Mouse (Mus musculus): ENCODE measurements at regions not wholly inside any gene's neighbourhood (a gene's known extent, or its start where the extent isn't known, plus 50 kb on each side); places are given as distances from the start of the nearest gene placed in this dataset.
A peak's percentile ranks its signal among the peaks of the same experiment; 100 is the strongest.

GRCm38 (mm10) chr13:102504157-102504947 is 189.0 kb upstream of the Cd180 start:
- peak; percentile 37 for DNase-seq (ENCODE audit: low read depth, low spot score)

GRCm38 (mm10) chr13:102507226-102507625 is 186.1 kb upstream of the Cd180 start:
- DNase-seq (ENCODE audit: low read depth, low spot score) = peak; percentile 72

- no peak for DNase-seq (ENCODE audit: low read depth, low spot score)
These were observed 185.4 kb upstream of the Cd180 start for GRCm38 (mm10) chr13:102507916-102508315.

GRCm38 (mm10) chr13:102510733-102511279 is 182.6 kb upstream of the Cd180 start:
- no peak for DNase-seq (ENCODE audit: low read depth, low spot score)

GRCm38 (mm10) chr13:102518169-102518882 is 175.0 kb upstream of the Cd180 start:
- peak; percentile 55 for DNase-seq (ENCODE audit: low read depth, low spot score)

GRCm38 (mm10) chr13:102521427-102521826 is 171.9 kb upstream of the Cd180 start:
- DNase-seq (ENCODE audit: low read depth, low spot score) = peak; percentile 15

- no peak for DNase-seq (ENCODE audit: low read depth, low spot score)
These were observed 171.3 kb upstream of the Cd180 start for GRCm38 (mm10) chr13:102522080-102522479.

GRCm38 (mm10) chr13:102526621-102527140 is 166.7 kb upstream of the Cd180 start:
- DNase-seq (ENCODE audit: low read depth, low spot score) = no peak

GRCm38 (mm10) chr13:102533784-102534183 is 159.6 kb upstream of the Cd180 start:
- DNase-seq (ENCODE audit: low read depth, low spot score) = peak; percentile 75

GRCm38 (mm10) chr13:102537424-102538242 is 155.7 kb upstream of the Cd180 start:
- no peak for DNase-seq (ENCODE audit: low read depth, low spot score)

GRCm38 (mm10) chr13:102540436-102540835 is 152.9 kb upstream of the Cd180 start:
- DNase-seq (ENCODE audit: low read depth, low spot score) = no peak

- DNase-seq (ENCODE audit: low read depth, low spot score) = peak; percentile 58
These were observed 148.8 kb upstream of the Cd180 start for GRCm38 (mm10) chr13:102544359-102545165.

- no peak for DNase-seq (ENCODE audit: low read depth, low spot score)
These were observed 147.3 kb upstream of the Cd180 start for GRCm38 (mm10) chr13:102545845-102546615.

- no peak for DNase-seq (ENCODE audit: low read depth, low spot score)
These were observed 145.1 kb upstream of the Cd180 start for GRCm38 (mm10) chr13:102548252-102548651.

GRCm38 (mm10) chr13:102566846-102567572 is 126.3 kb upstream of the Cd180 start:
- DNase-seq (ENCODE audit: low read depth, low spot score) = no peak

- DNase-seq (ENCODE audit: low read depth, low spot score) = no peak
These were observed 123.8 kb upstream of the Cd180 start for GRCm38 (mm10) chr13:102569580-102569979.

GRCm38 (mm10) chr13:102570286-102570685 is 123.1 kb upstream of the Cd180 start:
- DNase-seq (ENCODE audit: low read depth, low spot score) = no peak

GRCm38 (mm10) chr13:102573286-102573921 is 120.0 kb upstream of the Cd180 start:
- DNase-seq (ENCODE audit: low read depth, low spot score) = peak; percentile 91

Data from brain, adult 2 months (tissue).